Comparison of ENCODE assay signal across 17 mouse cellular contexts in genomic region chr9:17288790-17289596, GRCm38 (mm10).
A peak's percentile ranks its signal among the peaks of the same experiment; 100 is the strongest.
DNase-seq lines count a peak whose midpoint lies in the region; ATAC-seq and TF ChIP-seq lines count a peak whose summit lies in the region.
"Had no signal": no experiment of that assay in that cellular context is flagged by ENCODE, and none has a peak within 500 bp of the region (broad histone marks: within the 10 kb centered on the region; RNA-seq: fewer than 3 reads in every experiment).

No protein-coding gene starts in this region.

- DNase-seq in embryo, embryonic 11 days: peak; percentile 30
- DNase-seq in embryo, embryonic 10 days (ENCODE audit: low spot score): no peak
- DNase-seq in kidney, adult 11 months: no peak
- DNase-seq in lung, postnatal 0 days (ENCODE audit: low spot score): peak; percentile 9
- no peak for DNase-seq in lung, postnatal 10 days
- no peak for DNase-seq in left cerebral cortex, postnatal 10 days (ENCODE audit: extremely low spot score in 1 of 2, low spot score in 2 of 2)
- DNase-seq: adrenal gland, postnatal 36 days; B cell, adult 2 months; cerebellum, adult 11 months; gastrocnemius, postnatal 10 days; liver, embryonic 13.5 days; thymus, postnatal 36 days had no signal

- H3K9ac ChIP-seq in kidney, embryonic 14.5 days (ENCODE audit: low read depth, low read length): no peak overlapping the region
- no peak overlapping the region for H3K9ac ChIP-seq in lung, postnatal 0 days (replicated peaks; ENCODE audit: low read depth)
- no peak overlapping the region for H3K9ac ChIP-seq in limb, embryonic 13.5 days
- H3K9ac ChIP-seq: embryonic facial prominence, embryonic 15.5 days; forebrain, embryonic 15.5 days; liver, embryonic 13.5 days had no signal

- TF ChIP-seq EP300 in lung, postnatal 0 days (IDR thresholded peaks at IDR 0.05): no peak

- TF ChIP-seq CTCF in lung, postnatal 0 days (IDR thresholded peaks at IDR 0.05): no peak

- no peaks in the 10 kb centered on the region for H3K27me3 ChIP-seq in kidney, embryonic 14.5 days (ENCODE audit: control insufficient read depth, insufficient read depth, low read length)
- no peaks in the 10 kb centered on the region for H3K27me3 ChIP-seq in lung, postnatal 0 days (replicated peaks; ENCODE audit: insufficient read depth, low read length)
- 0 out of 2 replicates have a peak, but pooled peaks cover 3% of the 10 kb centered on the region for H3K27me3 ChIP-seq in limb, embryonic 13.5 days
- H3K27me3 ChIP-seq: embryonic facial prominence, embryonic 15.5 days; forebrain, embryonic 15.5 days; liver, embryonic 13.5 days had no signal

- ATAC-seq in kidney, embryonic 14.5 days (ENCODE audit: low FRiP score, low TSS enrichment): peak; percentile 77; the same call in 1 of the 2 replicates
- ATAC-seq in lung, postnatal 0 days: no peak
- peak; percentile 95 for ATAC-seq in limb, embryonic 13.5 days (ENCODE audit: low FRiP score, low read depth)
- ATAC-seq: forebrain, embryonic 15.5 days had no signal

- no peak overlapping the region for H3K4me2 ChIP-seq in kidney, embryonic 14.5 days (replicated peaks; ENCODE audit: low read depth, low read length)
- no peak overlapping the region for H3K4me2 ChIP-seq in lung, postnatal 0 days (replicated peaks; ENCODE audit: low read depth, low read length)
- H3K4me2 ChIP-seq in limb, embryonic 13.5 days (replicated peaks): no peak overlapping the region
- H3K4me2 ChIP-seq: embryonic facial prominence, embryonic 15.5 days; forebrain, embryonic 15.5 days; liver, embryonic 13.5 days had no signal

- no peaks in the 10 kb centered on the region for H3K36me3 ChIP-seq in kidney, embryonic 14.5 days (ENCODE audit: control insufficient read depth, insufficient read depth, low read length)
- no peaks in the 10 kb centered on the region for H3K36me3 ChIP-seq in lung, postnatal 0 days (ENCODE audit: insufficient read depth, low read length)
- no peaks in the 10 kb centered on the region for H3K36me3 ChIP-seq in limb, embryonic 13.5 days
- H3K36me3 ChIP-seq: embryonic facial prominence, embryonic 15.5 days; forebrain, embryonic 15.5 days; liver, embryonic 13.5 days had no signal

- H3K9me3 ChIP-seq in kidney, embryonic 14.5 days (ENCODE audit: control insufficient read depth, low read length): no peaks in the 10 kb centered on the region
- no peaks in the 10 kb centered on the region for H3K9me3 ChIP-seq in lung, postnatal 0 days (ENCODE audit: low read length)
- no peaks in the 10 kb centered on the region for H3K9me3 ChIP-seq in limb, embryonic 13.5 days
- H3K9me3 ChIP-seq: embryonic facial prominence, embryonic 15.5 days; forebrain, embryonic 15.5 days; liver, embryonic 13.5 days had no signal

- 37% methylated on average over 6 of the region's 6 CpGs for WGBS in kidney, embryonic 14.5 days
- 15% methylated on average over 6 of the region's 6 CpGs for WGBS in lung, postnatal 0 days
- WGBS in limb, embryonic 13.5 days: 8% methylated on average over 6 of the region's 6 CpGs

- no peak overlapping the region for H3K27ac ChIP-seq in kidney, embryonic 14.5 days (ENCODE audit: low read depth, low read length)
- no peak overlapping the region for H3K27ac ChIP-seq in lung, postnatal 0 days (ENCODE audit: low read length)
- H3K27ac ChIP-seq in limb, embryonic 13.5 days: no peak overlapping the region
- H3K27ac ChIP-seq: embryonic facial prominence, embryonic 15.5 days; forebrain, embryonic 15.5 days; liver, embryonic 13.5 days had no signal

- intact Hi-C loops in left cerebral cortex, postnatal 10 days (cut with DNase I): no loop called here

- H3K4me3 ChIP-seq in kidney, embryonic 14.5 days (ENCODE audit: low read length): no peak overlapping the region
- H3K4me3 ChIP-seq in lung, postnatal 0 days (ENCODE audit: low read depth, low read length): no peak overlapping the region
- no peak overlapping the region for H3K4me3 ChIP-seq in limb, embryonic 13.5 days
- H3K4me3 ChIP-seq: embryonic facial prominence, embryonic 15.5 days; forebrain, embryonic 15.5 days; liver, embryonic 13.5 days; myocyte had no signal

- no peaks in the 10 kb centered on the region for H3K4me1 ChIP-seq in kidney, embryonic 14.5 days (ENCODE audit: control insufficient read depth, insufficient read depth, low read length)
- no peaks in the 10 kb centered on the region for H3K4me1 ChIP-seq in lung, postnatal 0 days (ENCODE audit: insufficient read depth, low read depth, low read length)
- 0 out of 2 replicates have a peak, but pooled peaks cover 3% of the 10 kb centered on the region for H3K4me1 ChIP-seq in limb, embryonic 13.5 days
- H3K4me1 ChIP-seq: embryonic facial prominence, embryonic 15.5 days; forebrain, embryonic 15.5 days; liver, embryonic 13.5 days had no signal

Comparison
In these comparisons a context has a peak if more than half of its experiments do, and no peak if none do; other contexts are left out.
1. DNase-seq: peak in embryo, embryonic 11 days (single experiment) and lung, postnatal 0 days (single experiment); none in embryo, embryonic 10 days (single experiment), kidney, adult 11 months (single experiment), lung, postnatal 10 days (single experiment) and left cerebral cortex, postnatal 10 days (0 of 2).